In the genomic region with DNA sequence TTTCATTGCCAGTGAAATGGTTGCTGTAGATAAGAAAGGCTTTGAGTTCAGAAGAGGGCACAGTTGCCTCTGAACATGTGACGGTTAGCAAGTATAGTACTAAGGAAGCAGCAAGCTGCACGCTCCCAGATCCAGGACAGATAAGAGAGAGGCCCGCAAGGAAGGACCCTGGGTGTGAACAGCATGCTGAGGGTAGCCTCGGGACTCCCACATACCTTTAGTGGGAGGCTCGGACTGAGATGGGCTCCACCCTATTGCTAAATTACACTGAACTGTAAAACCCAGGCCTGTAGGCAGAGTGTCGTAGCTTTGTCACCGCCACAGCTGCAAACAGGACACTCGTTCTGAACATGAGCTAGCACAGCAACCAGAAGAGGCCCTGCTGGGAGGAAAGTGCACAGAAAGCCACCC, we compare ENCODE assay signal across 15 mouse cellular contexts. TPM values are rescaled to one million over a fixed set of nuclear protein-coding genes. Genes with fewer than 3 reads are reported as not detected.
DNase-seq lines count a peak whose midpoint lies in the region; ATAC-seq and TF ChIP-seq lines count a peak whose summit lies in the region.
"Had no signal": no experiment of that assay in that cellular context is flagged by ENCODE, and none has a peak within 500 bp of the region (broad histone marks: within the 10 kb centered on the region; RNA-seq: fewer than 3 reads in every experiment).

No protein-coding gene starts in this region.

- no peak overlapping the region for H3K4me3 ChIP-seq in kidney, adult 2 months (ENCODE audit: insufficient read depth, low read depth, low read length)
- H3K4me3 ChIP-seq in kidney, embryonic 14.5 days (ENCODE audit: low read length) = no peak overlapping the region
- no peak overlapping the region for H3K4me3 ChIP-seq in liver, embryonic 13.5 days (replicated peaks)
- H3K4me3 ChIP-seq in small intestine, adult 2 months (ENCODE audit: low read depth, low read length) = no peak overlapping the region
- H3K4me3 ChIP-seq: forebrain, embryonic 15.5 days; limb, embryonic 15.5 days; midbrain, embryonic 15.5 days had no signal

- H3K9ac ChIP-seq in kidney, embryonic 14.5 days (ENCODE audit: low read depth, low read length) = no peak overlapping the region
- H3K9ac ChIP-seq in liver, embryonic 13.5 days = peak overlapping the region; percentile 1; the same call in 1 of the 2 replicates
- H3K9ac ChIP-seq: forebrain, embryonic 15.5 days; limb, embryonic 15.5 days; midbrain, embryonic 15.5 days had no signal

- no peak overlapping the region for H3K27ac ChIP-seq in kidney, adult 2 months (ENCODE audit: insufficient read depth, low read depth, low read length)
- H3K27ac ChIP-seq in kidney, embryonic 14.5 days (ENCODE audit: low read depth, low read length) = no peak overlapping the region
- peak overlapping the region; percentile 53 for H3K27ac ChIP-seq in liver, embryonic 13.5 days
- peak overlapping the region; percentile 36; the same call in 1 of the 2 replicates for H3K27ac ChIP-seq in small intestine, adult 2 months (ENCODE audit: insufficient read depth, low read depth, low read length)
- H3K27ac ChIP-seq: forebrain, embryonic 15.5 days; kidney, postnatal 0 days; limb, embryonic 15.5 days; midbrain, embryonic 15.5 days had no signal

- H3K4me1 ChIP-seq in kidney, adult 2 months (ENCODE audit: control insufficient read depth, insufficient read depth, low read length) = no peaks in the 10 kb centered on the region
- H3K4me1 ChIP-seq in kidney, embryonic 14.5 days (ENCODE audit: control insufficient read depth, insufficient read depth, low read length) = 0 out of 2 replicates have a peak, but pooled peaks cover 3% of the 10 kb centered on the region
- peaks cover 42% of the 10 kb centered on the region for H3K4me1 ChIP-seq in liver, embryonic 13.5 days (replicated peaks)
- H3K4me1 ChIP-seq in small intestine, adult 2 months (ENCODE audit: control insufficient read depth, insufficient read depth, insufficient read length, low read length) = peaks cover 8% of the 10 kb centered on the region; the same call in 1 of the 2 replicates
- H3K4me1 ChIP-seq: midbrain, embryonic 15.5 days had no signal

- ATAC-seq in kidney, embryonic 14.5 days (ENCODE audit: low FRiP score, low TSS enrichment) = no peak
- peak; percentile 57 for ATAC-seq in erythroid progenitor cell, adult 5-6 weeks (replicated peaks; ENCODE audit: low FRiP score, poor library complexity, severe bottlenecking)
- peak; percentile 81 for ATAC-seq in liver, embryonic 13.5 days (ENCODE audit: low read depth)
- ATAC-seq: forebrain, embryonic 15.5 days; midbrain, embryonic 15.5 days had no signal

- no peaks in the 10 kb centered on the region for H3K9me3 ChIP-seq in kidney, embryonic 14.5 days (ENCODE audit: control insufficient read depth, low read length)
- no peaks in the 10 kb centered on the region for H3K9me3 ChIP-seq in liver, embryonic 13.5 days (replicated peaks)
- H3K9me3 ChIP-seq: forebrain, embryonic 15.5 days; limb, embryonic 15.5 days; midbrain, embryonic 15.5 days had no signal

- no peak for TF ChIP-seq POLR2A in kidney, adult 2 months (IDR thresholded peaks at IDR 0.05; ENCODE audit: low read depth, low read length)
- no peak for TF ChIP-seq POLR2A in small intestine, adult 2 months (IDR thresholded peaks at IDR 0.05; ENCODE audit: low read depth, low read length)

- TF ChIP-seq CTCF in kidney, adult 2 months (conservative IDR thresholded peaks at IDR 0.05; ENCODE audit: insufficient read depth, insufficient read length, low read depth, low read length) = no peak
- no peak for TF ChIP-seq CTCF in small intestine, adult 2 months (IDR thresholded peaks at IDR 0.05; ENCODE audit: extremely low read depth, insufficient read length, insufficient replicate concordance, low read depth, low read length)

- no peaks in the 10 kb centered on the region for H3K27me3 ChIP-seq in kidney, adult 2 months (replicated peaks; ENCODE audit: control insufficient read depth, insufficient read depth, low read length)
- H3K27me3 ChIP-seq in kidney, embryonic 14.5 days (ENCODE audit: control insufficient read depth, insufficient read depth, low read length) = no peaks in the 10 kb centered on the region
- H3K27me3 ChIP-seq in liver, embryonic 13.5 days = no peaks in the 10 kb centered on the region
- no peaks in the 10 kb centered on the region for H3K27me3 ChIP-seq in small intestine, adult 2 months (ENCODE audit: control insufficient read depth, insufficient read depth, low read length)
- H3K27me3 ChIP-seq: forebrain, embryonic 15.5 days; limb, embryonic 15.5 days; midbrain, embryonic 15.5 days had no signal

- intact Hi-C loops in heart, postnatal 10 days (cut with DNase I) = no loop called here
- intact Hi-C loops in gastrocnemius, postnatal 36 days (cut with DNase I) = loop anchor here (10.0 kb wide), 1 partner anchor 370 kb away; no protein-coding TSS in a partner anchor

- H3K36me3 ChIP-seq in kidney, adult 2 months (ENCODE audit: control insufficient read depth, insufficient read depth, low read length) = no peaks in the 10 kb centered on the region
- H3K36me3 ChIP-seq in kidney, embryonic 14.5 days (ENCODE audit: control insufficient read depth, insufficient read depth, low read length) = no peaks in the 10 kb centered on the region
- peaks cover 13% of the 10 kb centered on the region; the same call in 1 of the 2 replicates for H3K36me3 ChIP-seq in liver, embryonic 13.5 days
- 0 out of 2 replicates have a peak, but pooled peaks cover 3% of the 10 kb centered on the region for H3K36me3 ChIP-seq in small intestine, adult 2 months (ENCODE audit: control insufficient read depth, insufficient read depth, low read length)
- H3K36me3 ChIP-seq: forebrain, embryonic 15.5 days; midbrain, embryonic 15.5 days had no signal

- DNase-seq in kidney, adult 2 months = peak; percentile 29
- peak; percentile 27 for DNase-seq in liver, embryonic 13.5 days
- no peak for DNase-seq in spleen, postnatal 10 days (ENCODE audit: low spot score in 2 of 2)
- no peak for DNase-seq in heart, postnatal 10 days
- no peak for DNase-seq in gastrocnemius, postnatal 36 days
- DNase-seq: adrenal gland, adult 2 months; cerebellum, adult 18-20 months; thymus, adult 2 months had no signal

- WGBS in kidney, adult 2 months = 62% methylated on average over 8 of the region's 8 CpGs
- WGBS in kidney, embryonic 14.5 days = 46% methylated on average over 8 of the region's 8 CpGs
- 13% methylated on average over 8 of the region's 8 CpGs for WGBS in liver, embryonic 13.5 days (ENCODE audit: insufficient replicate concordance)
- WGBS in small intestine, adult 2 months = 29% methylated on average over 8 of the region's 8 CpGs

- H3K4me2 ChIP-seq in kidney, embryonic 14.5 days (replicated peaks; ENCODE audit: low read depth, low read length) = no peak overlapping the region
- H3K4me2 ChIP-seq in liver, embryonic 13.5 days = 0 out of 2 replicates have a peak overlapping the region, but pooled peaks have one; percentile 23
- H3K4me2 ChIP-seq: forebrain, embryonic 15.5 days; limb, embryonic 15.5 days; midbrain, embryonic 15.5 days had no signal

RNA-seq across cellular contexts. Expression of a gene that starts 28.7 kb away (rescaled TPM):
- 7.1 and 8.1 TPM in 2 replicates for polyA plus RNA-seq in kidney, adult 2 months (2012; rRNA removed)
- polyA plus RNA-seq in kidney, embryonic 14.5 days (2014; fragmentation: Nextera tagmentation; extraction: Ambion mirVana) = 38.9 and 42.6 TPM in 2 replicates
- total RNA-seq in erythroid progenitor cell, adult 5-6 weeks (2015; ENCODE audit: low replicate concordance) = 57.0 and 58.4 TPM in 2 replicates
- total RNA-seq in erythroid progenitor cell, adult 5-6 weeks (2017; ENCODE audit: low replicate concordance) = 102 and 153 TPM in 2 replicates
- 13.8 and 17.3 TPM in 2 replicates for polyA plus RNA-seq in liver, embryonic 13.5 days (2015; fragmentation: Nextera tagmentation; extraction: Ambion mirVana)
- polyA plus RNA-seq in small intestine, adult 2 months (2012; rRNA removed) = 0.72 and 1.7 TPM in 2 replicates
- total RNA-seq in heart, postnatal 10 days (2021) = 10 to 100 TPM; 20.8 to 21.4 TPM
- total RNA-seq in gastrocnemius, postnatal 36 days (2021) = 10 to 100 TPM; 11.6 to 14.9 TPM

RNA-seq across cellular contexts. Expression of a gene that starts 56.5 kb away (rescaled TPM):
- 1.5 and 1.7 TPM in 2 replicates for polyA plus RNA-seq in kidney, adult 2 months (2012; rRNA removed)
- 2.8 and 4.1 TPM in 2 replicates for polyA plus RNA-seq in kidney, embryonic 14.5 days (2014; fragmentation: Nextera tagmentation; extraction: Ambion mirVana)
- 32.4 and 38.6 TPM in 2 replicates for total RNA-seq in erythroid progenitor cell, adult 5-6 weeks (2015; ENCODE audit: low replicate concordance)
- 6.7 and 30.4 TPM in 2 replicates for total RNA-seq in erythroid progenitor cell, adult 5-6 weeks (2017; ENCODE audit: low replicate concordance)
- polyA plus RNA-seq in liver, embryonic 13.5 days (2015; fragmentation: Nextera tagmentation; extraction: Ambion mirVana) = 0.82 and 1.3 TPM in 2 replicates
- polyA plus RNA-seq in small intestine, adult 2 months (2012; rRNA removed) = 0.29 and 0.90 TPM in 2 replicates
- total RNA-seq in heart, postnatal 10 days (2021) = 1 to 10 TPM; 2.8 to 3.6 TPM
- 1 to 10 TPM; 3.9 to 5.5 TPM for total RNA-seq in gastrocnemius, postnatal 36 days (2021)

Comparison
In these comparisons a context has a peak if more than half of its experiments do, and no peak if none do; other contexts are left out.
1. DNase-seq: peak in kidney, adult 2 months (single experiment) and liver, embryonic 13.5 days (single experiment); none in spleen, postnatal 10 days (0 of 2), heart, postnatal 10 days (0 of 2) and gastrocnemius, postnatal 36 days (0 of 2).
2. H3K27ac ChIP-seq: peak in liver, embryonic 13.5 days (single experiment) and small intestine, adult 2 months (single experiment); none in kidney, adult 2 months (single experiment) and kidney, embryonic 14.5 days (single experiment).